Mouse (Mus musculus) kidney, adult 2 months (tissue): ENCODE data around the gene Efs.

ENCODE experiments used
- CTCF ChIP-seq: fragments of 200-500 bp; conservative IDR thresholded peaks from 2 replicates; pipeline ENCODE4 v1.5.1; 2011; ENCODE audit warnings: low read depth, mild to moderate bottlenecking, control low read depth, low read length, moderate library complexity, mixed read lengths; ENCODE audit not compliant: insufficient read depth, insufficient read length
- POLR2A ChIP-seq: fragments of 200-500 bp; IDR thresholded peaks from one replicate; pipeline ENCODE4 v1.6.1; 2011; ENCODE audit warnings: low read depth, low read length, control low read depth

- TF ChIP-seq CTCF = no peak
- no peak for TF ChIP-seq POLR2A
These were observed 24.6 kb upstream of the Efs start for GRCm38 (mm10) chr14:54950493-54950892.
